Mouse (Mus musculus) intestine, embryonic 16.5 days (tissue): ENCODE measurements around the gene Fthl17a. TPM values are rescaled to one million over a fixed set of nuclear protein-coding genes. Genes with fewer than 3 reads are reported as not detected.

Experiments
- ATAC-seq: fragments of 200-750 bp; cut with Nextera tagmentation; 2 replicates; pipeline ENCODE4 v1.8.0; 2017; ENCODE audit warnings: moderate TSS enrichment, moderate library complexity
- H3K27ac ChIP-seq: fragments of 300-500 bp; sonication (generic); 2 replicates; pipeline ENCODE4 v1.5.1; 2014; ENCODE audit warnings: mild to moderate bottlenecking, low read length
- H3K27me3 ChIP-seq: fragments of 300-500 bp; sonication (generic); replicated peaks from 2 replicates; pipeline ENCODE4 v1.6.1; 2014; ENCODE audit warnings: low read length, control low read depth, mixed read lengths; ENCODE audit not compliant: control insufficient read depth, insufficient read depth
- H3K36me3 ChIP-seq: fragments of 300-500 bp; sonication (generic); 2 replicates; pipeline ENCODE4 v1.6.1; 2014; ENCODE audit warnings: low read length, control low read depth; ENCODE audit not compliant: control insufficient read depth, insufficient read depth
- H3K4me1 ChIP-seq: fragments of 300-500 bp; sonication (generic); 2 replicates; pipeline ENCODE4 v1.6.1; 2014; ENCODE audit warnings: low read length, control low read depth, mixed read lengths; ENCODE audit not compliant: control insufficient read depth, insufficient read depth
- H3K4me2 ChIP-seq: fragments of 300-500 bp; sonication (generic); 2 replicates; pipeline ENCODE4 v1.6.1; 2014; ENCODE audit warnings: low read depth, low read length, control low read depth
- H3K4me3 ChIP-seq: fragments of 300-500 bp; sonication (generic); 2 replicates; pipeline ENCODE4 v1.5.1; 2014; ENCODE audit warnings: mild to moderate bottlenecking, low read length
- H3K9ac ChIP-seq: fragments of 300-500 bp; sonication (generic); 2 replicates; pipeline ENCODE4 v1.6.1; 2014; ENCODE audit warnings: low read depth, low read length
- H3K9me3 ChIP-seq: fragments of 300-500 bp; sonication (generic); 2 replicates; pipeline ENCODE4 v1.6.1; 2016; ENCODE audit warnings: low read length, control low read depth; ENCODE audit not compliant: control insufficient read depth
- WGBS: fragments of 180-500 bp; shearing (Covaris S2); extraction: QIAGEN DNeasy Blood & Tissue Kit; methylation state at CpG from one replicate; pipeline ENCODE4 v1.1.7; 2014; 5-methylcytosine and 5-hydroxymethylcytosine counted together
- polyA plus RNA-seq: library from polyadenylated mRNA; unstranded; fragments of >200 nt; fragmentation: Nextera tagmentation; extraction: Ambion mirVana; gene quantifications from 2 replicates; pipeline ENCODE4 v1.2.1, GENCODE M21; 2015

Gene Fthl17a
- polyA plus RNA-seq, 1 experiment from 2014 or later = not detected

GRCm38 (mm10) chrX:85319193-85319592 lies 69.7 kb downstream of the Fthl17a start:
- ATAC-seq = no peak
- 33% methylated on average over 1 of the region's 1 CpGs for WGBS
- no peak overlapping the region for H3K9ac ChIP-seq

More at GRCm38 (mm10) chrX:85319193-85319592, 69.7 kb downstream of the Fthl17a start:
- no peaks in the 10 kb centered on the region for H3K9me3 ChIP-seq
- H3K4me1 ChIP-seq = no peaks in the 10 kb centered on the region
- no peak overlapping the region for H3K27ac ChIP-seq
- no peaks in the 10 kb centered on the region for H3K27me3 ChIP-seq
- no peak overlapping the region for H3K4me3 ChIP-seq
- no peaks in the 10 kb centered on the region for H3K36me3 ChIP-seq
- no peak overlapping the region for H3K4me2 ChIP-seq
